Mouse (Mus musculus) forebrain, embryonic 10.5 days (tissue): Measurements from ENCODE around the gene Ncapg. TPM values are rescaled to one million over a fixed set of nuclear protein-coding genes. Genes with fewer than 3 reads are reported as not detected.

Experiments used
- DNase-seq: peaks from one replicate; pipeline ENCODE4 v3.0.0-alpha.2; 2017; ENCODE audit warnings: low spot score; ENCODE audit errors: extremely low spot score
- H3K27ac ChIP-seq: fragments of 300-500 bp; sonication (generic); 2 replicates; pipeline ENCODE4 v1.5.1; 2016; ENCODE audit warnings: mild to moderate bottlenecking
- H3K27me3 ChIP-seq: fragments of 300-500 bp; sonication (generic); 2 replicates; pipeline ENCODE4 v1.6.1; 2016; ENCODE audit warnings: mild to moderate bottlenecking; ENCODE audit not compliant: poor library complexity, severe bottlenecking
- H3K36me3 ChIP-seq: fragments of 300-500 bp; sonication (generic); replicated peaks from 2 replicates; pipeline ENCODE4 v1.6.1; 2016; ENCODE audit warnings: mild to moderate bottlenecking, moderate library complexity
- H3K4me1 ChIP-seq: fragments of 300-500 bp; sonication (generic); 2 replicates; pipeline ENCODE4 v1.6.1; 2016
- H3K4me3 ChIP-seq: fragments of 300-500 bp; sonication (generic); 2 replicates; pipeline ENCODE4 v1.5.1; 2016; ENCODE audit warnings: mild to moderate bottlenecking, moderate library complexity
- H3K9me3 ChIP-seq: fragments of 300-500 bp; sonication (generic); 2 replicates; pipeline ENCODE4 v1.6.1; 2016; ENCODE audit warnings: mild to moderate bottlenecking, moderate library complexity
- WGBS: fragments of 180-500 bp; shearing (Covaris S2); methylation state at CpG from one replicate; pipeline ENCODE4 v1.1.7; 2016; 5-methylcytosine and 5-hydroxymethylcytosine counted together
- polyA plus RNA-seq: library from polyadenylated mRNA; unstranded; fragments of >200 nt; fragmentation: Nextera tagmentation; extraction: Ambion mirVana; gene quantifications from 2 replicates; pipeline ENCODE4 v1.2.1, GENCODE M21; 2016

The Ncapg gene
- polyA plus RNA-seq, 1 experiment from 2014 or later = 81.2 TPM

DNA sequence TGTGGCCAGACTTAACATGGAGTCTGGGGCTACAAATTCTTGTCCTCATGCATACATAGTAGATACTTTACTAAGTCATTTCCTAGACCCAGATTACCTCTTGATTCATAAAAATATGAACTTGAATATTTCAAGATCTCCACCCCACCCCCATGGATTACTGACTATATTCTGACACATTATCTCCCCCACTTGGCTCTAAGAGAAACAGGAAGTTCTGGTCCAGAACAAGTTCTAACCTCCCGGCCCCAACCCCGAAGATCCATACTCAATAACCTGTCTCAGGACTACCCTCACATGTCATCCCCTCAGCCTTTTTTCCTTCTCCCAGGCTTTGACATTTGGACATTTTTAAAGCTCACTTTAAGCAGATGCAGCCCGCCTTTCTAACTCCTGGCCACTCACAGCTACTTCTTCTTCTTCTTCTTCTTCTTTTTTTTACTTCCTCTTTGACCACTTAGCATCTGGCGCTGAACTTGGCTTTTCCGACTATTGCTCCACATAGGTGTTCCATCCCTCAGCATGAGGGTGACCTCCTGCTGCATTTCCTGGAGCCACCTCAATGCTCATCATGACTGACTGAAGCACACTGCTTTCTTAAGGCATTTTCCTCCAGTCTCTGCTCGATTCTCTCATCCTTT is 49.2 kb downstream of the Ncapg start:
- no peak for DNase-seq
- no peaks in the 10 kb centered on the region for H3K4me1 ChIP-seq
- H3K36me3 ChIP-seq = 0 out of 2 replicates have a peak, but pooled peaks cover 2% of the 10 kb centered on the region
- H3K9me3 ChIP-seq = no peaks in the 10 kb centered on the region
- no peak overlapping the region for H3K27ac ChIP-seq
- H3K27me3 ChIP-seq = no peaks in the 10 kb centered on the region
- 94% methylated on average over 6 of the region's 6 CpGs for WGBS
- H3K4me3 ChIP-seq = no peak overlapping the region

DNA sequence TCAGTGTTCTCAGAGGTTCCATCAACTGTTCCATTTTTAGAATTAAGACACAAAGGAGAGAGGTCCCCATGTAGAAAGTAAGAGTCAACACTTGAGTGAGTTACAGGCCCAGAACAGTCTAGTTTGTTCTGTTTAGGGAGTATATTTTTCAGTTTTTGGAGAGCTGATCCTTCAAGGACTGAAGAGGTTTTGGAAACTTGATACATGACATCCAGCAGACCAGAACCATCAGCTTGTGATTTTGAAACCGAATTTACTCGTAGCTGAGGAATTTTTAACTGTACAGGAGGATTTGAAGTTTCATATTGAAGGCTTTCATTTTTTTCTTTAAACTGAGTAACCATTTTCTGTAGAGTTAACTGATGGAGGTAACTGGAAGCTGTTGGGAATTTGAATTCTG is 64.0 kb downstream of the Ncapg start:
- 87% methylated on average over 2 of the region's 2 CpGs for WGBS
- Histone ChIP-seq H3K4me1 (no peaks in the 10 kb centered on the region), H3K27me3 (no peaks in the 10 kb centered on the region), H3K9me3 (no peaks in the 10 kb centered on the region), H3K4me3 (no peak overlapping the region), H3K27ac (no peak overlapping the region), H3K36me3 (peaks cover 23% of the 10 kb centered on the region)
- DNase-seq = no peak

- no peaks in the 10 kb centered on the region for H3K27me3 ChIP-seq
- H3K4me3 ChIP-seq = no peak overlapping the region
- H3K4me1 ChIP-seq = no peaks in the 10 kb centered on the region
- no peak overlapping the region for H3K27ac ChIP-seq
- no peak for DNase-seq
- peaks cover 34% of the 10 kb centered on the region for H3K36me3 ChIP-seq
- WGBS = 95% methylated on average over 1 of the region's 1 CpGs
- no peaks in the 10 kb centered on the region for H3K9me3 ChIP-seq
Observed at GRCm38 (mm10) chr5:45737911-45738310, 68.2 kb downstream of the Ncapg start.

Other genes starting within 250 kb of the Ncapg start
- gene Qdpr, start 219.7 kb upstream of the Ncapg start, polyA plus RNA-seq = 126 and 127 TPM in 2 replicates
- 0.15 TPM in 1 of 2 replicates, not detected in the other for gene Clrn2, start 216.2 kb upstream of the Ncapg start, polyA plus RNA-seq
- 114 and 116 TPM in 2 replicates for gene Lap3, start 176.5 kb upstream of the Ncapg start, polyA plus RNA-seq
- 287 and 301 TPM in 2 replicates for gene Med28, start 149.7 kb upstream of the Ncapg start, polyA plus RNA-seq
- 1.2 and 1.4 TPM in 2 replicates for gene Fam184b, start 30.3 kb upstream of the Ncapg start, polyA plus RNA-seq
- 28.0 and 28.3 TPM in 2 replicates for gene Lcorl, start 187.7 kb downstream of the Ncapg start, polyA plus RNA-seq